Mouse (Mus musculus) limb, embryonic 14.5 days (tissue): Measurements from ENCODE around the gene Dcakd. TPM values are rescaled to one million over a fixed set of nuclear protein-coding genes. Genes with fewer than 3 reads are reported as not detected.

Source experiments
- ATAC-seq: fragments of 200-750 bp; cut with Nextera tagmentation; 2 replicates; pipeline ENCODE4 v1.8.0; 2017; ENCODE audit warnings: low read depth, moderate number of reproducible peaks, moderate TSS enrichment; ENCODE audit not compliant: low FRiP score
- DNase-seq: peaks from one replicate; pipeline ENCODE4 v3.0.0-alpha.2; 2015; ENCODE audit warnings: low spot score
- H3K27ac ChIP-seq: fragments of 300-500 bp; sonication (generic); replicated peaks from 2 replicates; pipeline ENCODE4 v1.5.1; 2014; ENCODE audit warnings: low read depth, mild to moderate bottlenecking, low read length, moderate library complexity, mixed read lengths
- H3K27me3 ChIP-seq: fragments of 300-500 bp; sonication (generic); 2 replicates; pipeline ENCODE4 v1.6.1; 2014; ENCODE audit warnings: low read length, mixed read lengths; ENCODE audit not compliant: control insufficient read depth, insufficient read depth
- H3K36me3 ChIP-seq: fragments of 300-500 bp; sonication (generic); 2 replicates; pipeline ENCODE4 v1.6.1; 2014; ENCODE audit warnings: mild to moderate bottlenecking, low read length, moderate library complexity, mixed read lengths; ENCODE audit not compliant: control insufficient read depth, insufficient read depth
- H3K4me1 ChIP-seq: fragments of 300-500 bp; sonication (generic); 2 replicates; pipeline ENCODE4 v1.6.1; 2014; ENCODE audit warnings: antibody characterized with exemption, low read length, mixed read lengths; ENCODE audit not compliant: control insufficient read depth, insufficient read depth
- H3K4me2 ChIP-seq: fragments of 300-500 bp; sonication (generic); replicated peaks from 2 replicates; pipeline ENCODE4 v1.6.1; 2014; ENCODE audit warnings: low read depth, mild to moderate bottlenecking, low read length, moderate library complexity; ENCODE audit not compliant: severe bottlenecking
- H3K4me3 ChIP-seq: fragments of 300-500 bp; sonication (generic); replicated peaks from 2 replicates; pipeline ENCODE4 v1.5.1; 2014; ENCODE audit warnings: low read length
- H3K9ac ChIP-seq: fragments of 300-500 bp; sonication (generic); 2 replicates; pipeline ENCODE4 v1.6.1; 2014; ENCODE audit warnings: mild to moderate bottlenecking, low read depth, low read length, moderate library complexity; ENCODE audit not compliant: severe bottlenecking
- H3K9me3 ChIP-seq: fragments of 300-500 bp; sonication (generic); 2 replicates; pipeline ENCODE4 v1.6.1; 2016; ENCODE audit warnings: low read length; ENCODE audit not compliant: control insufficient read depth
- POLR2A ChIP-seq: fragments of 200-500 bp; IDR thresholded peaks from 2 replicates; pipeline ENCODE4 v1.8.0; 2012; ENCODE audit warnings: inconsistent platforms, mild to moderate bottlenecking, moderate library complexity, borderline replicate concordance; ENCODE audit not compliant: insufficient read depth, insufficient read length; ENCODE audit errors: extremely low read depth
- WGBS: fragments of 180-500 bp; shearing (Covaris S2); extraction: QIAGEN DNeasy Blood & Tissue Kit; methylation state at CpG from one replicate; pipeline ENCODE4 v1.1.7; 2014; 5-methylcytosine and 5-hydroxymethylcytosine counted together
- polyA plus RNA-seq, 2 experiments: library from polyadenylated mRNA; depleted of rRNA in 1 of 2; stranded (reverse) in 1 of 2; unstranded in 1 of 2; fragments of >200 nt; fragmentation: Nextera tagmentation in 1 of 2; extraction: Ambion mirVana in 1 of 2; gene quantifications; 2 replicates each; pipeline versions ENCODE4 v1.2.1 to v1.2.3; 2012 to 2014

Gene Dcakd
- polyA plus RNA-seq, 2 experiments, result 173 to 182 TPM

DNA sequence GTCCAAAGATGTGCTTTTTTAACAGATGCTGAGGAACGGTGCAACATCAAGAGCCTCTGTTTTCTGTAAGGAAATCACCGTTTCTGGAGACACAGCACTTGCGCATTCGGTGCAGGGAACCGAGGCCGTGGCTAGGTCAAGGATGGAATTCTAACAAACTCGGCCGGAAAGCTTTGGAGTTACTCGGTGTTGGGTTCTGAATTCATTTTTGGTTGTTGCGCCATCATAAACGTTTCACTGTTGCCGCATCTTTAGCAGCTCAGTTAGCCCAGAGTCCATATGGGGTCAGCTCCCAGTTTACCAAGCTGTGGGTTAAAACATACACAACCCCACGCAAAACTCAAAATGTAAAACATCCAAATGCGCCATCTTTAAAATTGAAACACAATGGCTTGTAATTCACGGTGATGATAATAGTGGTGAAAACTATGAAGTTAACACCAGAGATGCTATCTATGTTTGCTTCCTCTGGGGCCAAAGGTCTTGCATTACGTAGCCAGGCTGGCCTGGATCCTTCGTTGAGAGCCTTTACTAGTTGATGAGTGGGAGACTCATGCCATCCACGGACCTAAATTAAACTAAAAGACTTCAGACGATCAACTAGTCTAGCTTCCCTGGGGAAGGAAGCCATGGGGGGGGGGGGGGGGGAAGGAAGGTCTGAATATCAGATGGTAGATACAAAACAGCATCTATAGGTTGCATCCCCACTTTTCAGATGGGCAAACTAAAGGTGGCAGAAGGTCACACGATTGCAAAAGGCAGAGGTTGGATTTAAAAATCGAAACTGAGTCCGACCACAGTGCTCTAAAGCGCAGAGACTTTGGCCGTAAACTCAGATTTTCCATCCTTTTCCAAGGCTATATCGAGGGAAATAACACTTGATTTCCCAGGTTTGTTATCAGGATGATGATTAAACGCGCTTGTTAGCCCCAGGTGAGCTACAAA lies 12.0 kb downstream of the Dcakd start:
- Histone ChIP-seq H3K4me3 (peak overlapping the region; percentile 80), H3K36me3 (peaks cover 16% of the 10 kb centered on the region), H3K4me2 (peak overlapping the region; percentile 65), H3K4me1 (peaks cover 17% of the 10 kb centered on the region; the same call in 1 of the 2 replicates), H3K27me3 (no peaks in the 10 kb centered on the region), H3K9ac (peak overlapping the region; percentile 89), H3K27ac (peak overlapping the region; percentile 90), H3K9me3 (no peaks in the 10 kb centered on the region)
- no peak for TF ChIP-seq POLR2A
- ATAC-seq (no peak), DNase-seq (no peak)
- 42% methylated on average over 27 of the region's 27 CpGs for WGBS

GRCm38 (mm10) chr11:103011206-103011497 lies 17.0 kb downstream of the Dcakd start:
- ATAC-seq, result no peak
- no peak overlapping the region for H3K27ac ChIP-seq
- no peak overlapping the region for H3K9ac ChIP-seq
- no peak overlapping the region for H3K4me2 ChIP-seq
- H3K9me3 ChIP-seq, result no peaks in the 10 kb centered on the region
- WGBS, result 92% methylated on average over 2 of the region's 2 CpGs
- H3K4me3 ChIP-seq, result no peak overlapping the region
- peaks cover 38% of the 10 kb centered on the region for H3K36me3 ChIP-seq
- no peaks in the 10 kb centered on the region for H3K27me3 ChIP-seq
- peaks cover 14% of the 10 kb centered on the region; the same call in 1 of the 2 replicates for H3K4me1 ChIP-seq
- no peak for DNase-seq
- TF ChIP-seq POLR2A, result no peak

DNA sequence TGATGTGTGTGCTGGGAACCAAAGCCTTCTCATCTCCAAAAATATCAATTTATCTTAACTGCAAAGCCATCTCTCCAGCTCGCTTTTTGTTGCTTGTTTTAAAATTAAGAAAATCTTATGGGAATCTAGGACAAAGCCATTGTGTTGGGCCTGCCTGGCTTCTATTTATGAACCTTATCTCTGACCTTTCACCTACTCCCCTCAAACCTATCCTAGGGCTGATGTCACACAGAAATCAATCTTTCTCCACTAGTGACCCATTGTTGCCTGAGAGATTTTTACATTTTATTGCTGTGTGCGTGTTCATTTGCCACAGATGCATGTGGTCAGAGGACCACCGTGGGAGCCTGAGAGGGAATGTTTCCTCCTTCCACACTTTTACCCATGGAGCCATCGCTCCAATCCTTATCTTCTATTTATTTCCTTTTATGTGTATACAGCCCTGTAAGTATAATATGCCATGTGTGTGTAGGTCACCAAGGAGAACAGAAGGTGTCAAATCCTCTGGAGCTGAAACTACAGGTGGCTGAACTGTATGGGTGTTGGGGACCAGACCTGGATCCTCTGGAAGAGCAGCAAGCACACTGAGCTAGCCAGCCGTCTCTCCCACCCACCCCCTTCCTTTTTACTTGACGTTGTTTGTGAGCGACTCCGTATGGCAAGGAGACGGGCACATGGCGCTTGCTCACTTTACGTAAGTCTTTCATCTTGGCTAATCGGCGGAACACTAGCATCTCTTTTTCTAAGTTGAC lies 17.5 kb downstream of the Dcakd start:
- WGBS, result 90% methylated on average over 13 of the region's 13 CpGs
- Histone ChIP-seq H3K4me1 (peaks cover 12% of the 10 kb centered on the region; the same call in 1 of the 2 replicates), H3K4me3 (no peak overlapping the region)

GRCm38 (mm10) chr11:103009208-103009607 lies 18.9 kb downstream of the Dcakd start:
- no peak for DNase-seq
- H3K4me3 ChIP-seq, result no peak overlapping the region
- 0 out of 2 replicates have a peak, but pooled peaks cover 3% of the 10 kb centered on the region for H3K4me1 ChIP-seq
- no peak overlapping the region for H3K4me2 ChIP-seq
- no peak for TF ChIP-seq POLR2A
- 89% methylated on average over 8 of the region's 8 CpGs for WGBS
- H3K9me3 ChIP-seq, result no peaks in the 10 kb centered on the region
- H3K27me3 ChIP-seq, result no peaks in the 10 kb centered on the region
- H3K36me3 ChIP-seq, result peaks cover 35% of the 10 kb centered on the region
- H3K9ac ChIP-seq, result no peak overlapping the region
- no peak overlapping the region for H3K27ac ChIP-seq
- ATAC-seq, result no peak

More for the DNA sequence above, 17.5 kb downstream of the Dcakd start:
- Histone ChIP-seq H3K27ac (no peak overlapping the region), H3K4me2 (no peak overlapping the region), H3K27me3 (no peaks in the 10 kb centered on the region), H3K9ac (no peak overlapping the region), H3K36me3 (peaks cover 38% of the 10 kb centered on the region), H3K9me3 (no peaks in the 10 kb centered on the region)
- no peak for ATAC-seq
- no peak for TF ChIP-seq POLR2A
- no peak for DNase-seq

- no peak overlapping the region for H3K9ac ChIP-seq
- H3K27me3 ChIP-seq, result no peaks in the 10 kb centered on the region
- peaks cover 38% of the 10 kb centered on the region for H3K36me3 ChIP-seq
- 0 out of 2 replicates have a peak, but pooled peaks cover 3% of the 10 kb centered on the region for H3K4me1 ChIP-seq
- H3K4me3 ChIP-seq, result no peak overlapping the region
- 93% methylated on average over 7 of the region's 7 CpGs for WGBS
- TF ChIP-seq POLR2A, result no peak
- ATAC-seq (no peak), DNase-seq (no peak)
- H3K4me2 ChIP-seq, result no peak overlapping the region
- no peaks in the 10 kb centered on the region for H3K9me3 ChIP-seq
- H3K27ac ChIP-seq, result no peak overlapping the region
These were observed 19.6 kb downstream of the Dcakd start for GRCm38 (mm10) chr11:103008558-103008957.
